Mouse (Mus musculus): ENCODE measurements around the gene Gas8. TPM values are rescaled to one million over a fixed set of nuclear protein-coding genes. Genes with fewer than 3 reads are reported as not detected.

Gas8 gene
- polyA plus RNA-seq (2014; fragmentation: Illumina TruSeq; extraction: RNeasy Lipid Tissue Mini Kit (QIAGEN cat#74804); ENCODE audit: low read depth, low replicate concordance): 0.87 TPM

GRCm38 (mm10) chr8:123518667-123519066 lies at the start of gene Gas8:
Gas8 (plus strand) TSS chr8:123518834.

DNA sequence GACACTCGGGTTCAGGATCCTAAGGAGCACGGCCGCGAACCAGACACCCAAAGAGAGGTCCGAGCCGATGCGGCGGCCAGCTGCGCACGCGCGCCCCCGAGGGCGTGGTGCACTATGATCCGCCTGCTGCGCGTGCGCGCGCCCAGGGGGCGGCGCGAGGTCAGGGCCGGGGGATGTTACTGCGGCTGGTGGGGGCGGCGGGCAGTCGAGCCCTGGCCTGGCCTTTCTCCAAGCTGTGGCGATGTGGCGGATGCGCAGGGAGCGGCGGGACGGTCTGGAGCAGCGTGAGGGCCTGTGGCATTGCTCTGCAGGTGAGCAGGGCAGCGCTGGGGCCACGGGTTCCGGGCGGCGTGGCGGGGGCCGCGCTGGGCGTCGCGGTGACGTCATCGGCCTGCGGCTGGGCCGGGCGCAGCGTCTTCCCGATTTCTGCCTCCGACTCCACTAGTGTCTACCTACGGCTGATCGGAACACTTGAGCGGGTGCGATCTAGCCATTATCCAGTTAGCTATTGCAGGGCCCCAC lies 40.8 kb upstream of the Gas8 start, which contains the start of gene Afg3l1:
Gene Afg3l1, plus strand, starts transcription at position 167 of the 522 bp plus-strand sequence.

DNA sequence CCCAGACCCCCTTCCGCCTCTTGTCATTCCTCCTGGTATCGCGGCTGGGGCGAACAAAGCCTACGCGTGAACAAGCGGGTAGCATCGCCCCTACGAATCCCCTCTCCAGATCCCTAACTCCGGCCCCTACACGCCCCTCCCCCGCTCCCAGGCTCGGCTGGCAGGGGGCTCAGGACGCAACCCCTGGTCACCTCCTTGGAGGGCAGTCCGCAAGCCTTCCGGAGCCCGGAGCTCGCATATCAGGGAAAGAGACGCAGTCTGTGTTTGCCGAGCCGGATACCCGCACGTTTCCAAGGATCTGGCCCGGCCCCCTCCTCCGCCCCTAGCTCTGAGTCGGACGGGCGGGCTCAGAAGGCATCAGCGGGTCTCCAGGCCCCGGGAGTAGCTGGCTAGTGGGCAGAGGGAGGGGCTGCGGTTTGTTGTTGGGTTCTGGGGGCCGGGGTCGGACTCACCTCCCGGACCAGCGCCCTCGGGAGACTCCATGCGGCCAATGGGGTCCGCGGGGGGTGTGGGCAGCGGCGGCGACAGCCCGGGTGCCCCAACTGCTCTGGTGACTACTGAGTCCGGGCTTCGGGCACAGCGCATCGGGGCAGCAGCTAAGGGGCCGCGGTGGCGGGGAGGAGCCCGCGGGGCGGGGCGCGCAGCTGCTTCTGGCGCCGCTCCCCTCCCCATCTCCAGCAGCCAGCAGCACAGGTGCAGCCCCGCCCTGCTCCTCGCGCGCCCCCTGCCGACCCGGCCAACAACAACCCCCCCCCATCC lies 3.7 kb upstream of the Gas8 start, which contains the start of gene Dbndd1:
Gene Dbndd1, minus strand, starts transcription at position 683 of the 759 bp plus-strand sequence.

Other genes starting within 250 kb of the Gas8 start
- not detected for gene Fanca, start 200.3 kb upstream of the Gas8 start, polyA plus RNA-seq (2014; fragmentation: Illumina TruSeq; extraction: RNeasy Lipid Tissue Mini Kit (QIAGEN cat#74804); ENCODE audit: low read depth, low replicate concordance)
- gene Spire2, start 186.1 kb upstream of the Gas8 start, polyA plus RNA-seq (2014; fragmentation: Illumina TruSeq; extraction: RNeasy Lipid Tissue Mini Kit (QIAGEN cat#74804); ENCODE audit: low read depth, low replicate concordance): not detected
- gene Tcf25, start 145.1 kb upstream of the Gas8 start, polyA plus RNA-seq (2014; fragmentation: Illumina TruSeq; extraction: RNeasy Lipid Tissue Mini Kit (QIAGEN cat#74804); ENCODE audit: low read depth, low replicate concordance): 246 TPM
- not detected for gene Mc1r, start 111.7 kb upstream of the Gas8 start, polyA plus RNA-seq (2014; fragmentation: Illumina TruSeq; extraction: RNeasy Lipid Tissue Mini Kit (QIAGEN cat#74804); ENCODE audit: low read depth, low replicate concordance)
- gene Tubb3, start 107.4 kb upstream of the Gas8 start, polyA plus RNA-seq (2014; fragmentation: Illumina TruSeq; extraction: RNeasy Lipid Tissue Mini Kit (QIAGEN cat#74804); ENCODE audit: low read depth, low replicate concordance): 0.52 TPM
- gene Def8, start 95.3 kb upstream of the Gas8 start, polyA plus RNA-seq (2014; fragmentation: Illumina TruSeq; extraction: RNeasy Lipid Tissue Mini Kit (QIAGEN cat#74804); ENCODE audit: low read depth, low replicate concordance): 3.0 TPM
- gene Afg3l1, start 40.9 kb upstream of the Gas8 start, polyA plus RNA-seq (2014; fragmentation: Illumina TruSeq; extraction: RNeasy Lipid Tissue Mini Kit (QIAGEN cat#74804); ENCODE audit: low read depth, low replicate concordance): 13.5 TPM
- not detected for gene Dbndd1, start 3.4 kb upstream of the Gas8 start, polyA plus RNA-seq (2014; fragmentation: Illumina TruSeq; extraction: RNeasy Lipid Tissue Mini Kit (QIAGEN cat#74804); ENCODE audit: low read depth, low replicate concordance)
- 46.7 TPM for gene Rhou, start 135.1 kb downstream of the Gas8 start, polyA plus RNA-seq (2014; fragmentation: Illumina TruSeq; extraction: RNeasy Lipid Tissue Mini Kit (QIAGEN cat#74804); ENCODE audit: low read depth, low replicate concordance)

All from adrenal gland, adult 10 weeks (tissue).